Mouse (Mus musculus) kidney, adult 9 months (tissue): ENCODE results near the gene Fam83e.

Experiments
- DNase-seq: peaks from one replicate; pipeline ENCODE4 v3.0.0; 2022

Gene Fam83e

DNA sequence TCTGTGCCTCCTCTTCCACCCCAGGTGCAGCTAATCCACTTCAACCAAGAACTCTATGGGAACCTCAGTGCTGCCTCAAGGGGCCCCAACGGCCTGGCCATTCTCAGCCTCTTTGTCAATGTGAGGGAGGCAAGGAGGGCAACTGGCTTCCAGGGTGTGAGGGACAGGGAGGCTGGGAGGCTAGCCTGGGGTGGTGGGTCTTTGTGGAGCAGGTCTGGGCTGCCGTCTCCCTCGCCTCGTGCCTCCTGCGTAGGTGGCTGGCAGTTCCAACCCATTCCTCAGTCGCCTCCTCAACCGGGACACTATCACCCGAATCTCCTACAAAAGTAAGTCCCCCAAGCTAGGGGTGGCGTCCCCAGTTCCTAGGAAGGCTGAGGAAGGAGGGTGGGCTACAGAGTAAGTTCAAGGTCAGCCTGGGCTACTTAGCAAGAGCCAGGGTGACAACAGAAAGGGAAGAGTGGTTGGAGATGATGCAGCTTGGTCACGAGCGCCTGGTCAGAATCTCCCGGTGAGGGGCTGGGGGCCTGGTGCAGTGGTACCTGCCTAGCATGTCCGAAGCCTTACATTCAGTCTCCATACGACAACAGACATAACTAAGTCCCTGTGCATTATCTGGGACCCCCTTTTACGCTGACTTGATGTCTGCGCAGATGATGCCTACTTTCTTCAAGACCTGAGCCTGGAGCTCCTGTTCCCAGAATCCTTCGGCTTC lies 18.0 kb upstream of the Fam83e start:
- DNase-seq, result peak; percentile 45

DNA sequence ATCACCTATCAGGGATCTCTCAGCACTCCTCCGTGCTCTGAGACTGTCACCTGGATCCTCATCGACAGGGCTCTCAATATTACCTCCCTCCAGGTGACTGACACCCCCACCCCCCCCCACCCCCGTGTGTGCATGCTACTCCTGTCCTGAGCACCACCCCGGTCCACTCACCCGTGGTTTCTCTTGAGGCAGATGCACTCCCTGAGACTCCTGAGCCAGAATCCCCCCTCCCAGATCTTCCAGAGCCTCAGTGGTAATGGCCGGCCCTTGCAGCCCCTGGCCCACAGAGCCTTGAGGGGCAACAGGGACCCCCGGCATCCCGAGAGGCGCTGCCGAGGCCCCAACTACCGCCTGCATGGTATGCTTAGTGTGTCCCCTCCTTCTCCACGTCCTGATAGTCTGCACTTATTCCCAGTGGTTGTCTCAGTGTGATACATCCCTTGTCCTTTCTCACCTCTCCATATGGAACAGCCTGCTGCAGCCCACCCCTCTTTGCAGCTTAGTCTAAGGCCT lies 17.4 kb upstream of the Fam83e start:
- no peak for DNase-seq

DNA sequence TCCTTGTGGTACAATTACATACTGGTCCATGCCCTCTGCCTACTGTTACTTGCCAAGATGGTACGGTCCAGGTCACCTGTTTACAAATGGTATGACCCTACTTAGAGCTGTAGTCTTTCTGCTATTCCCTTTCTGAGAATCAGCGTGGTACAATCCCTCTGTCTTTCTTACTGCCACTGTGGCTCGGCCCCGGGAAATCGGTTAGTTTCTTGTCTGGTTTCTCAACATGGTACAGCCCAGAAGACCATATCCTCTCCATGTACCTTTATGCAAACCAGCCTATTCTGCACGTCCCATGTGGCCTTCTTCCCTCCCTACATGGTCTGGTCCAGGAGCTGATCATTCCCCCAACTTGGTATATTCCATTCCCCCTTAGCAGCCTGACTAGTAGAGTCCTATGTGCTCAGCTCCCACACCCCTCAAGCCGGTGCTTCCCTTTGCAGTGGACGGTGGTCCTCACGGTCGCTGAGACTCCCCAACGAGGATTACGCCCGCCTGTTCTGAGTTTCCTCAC lies 16.9 kb upstream of the Fam83e start:
- peak; percentile 95 for DNase-seq

DNA sequence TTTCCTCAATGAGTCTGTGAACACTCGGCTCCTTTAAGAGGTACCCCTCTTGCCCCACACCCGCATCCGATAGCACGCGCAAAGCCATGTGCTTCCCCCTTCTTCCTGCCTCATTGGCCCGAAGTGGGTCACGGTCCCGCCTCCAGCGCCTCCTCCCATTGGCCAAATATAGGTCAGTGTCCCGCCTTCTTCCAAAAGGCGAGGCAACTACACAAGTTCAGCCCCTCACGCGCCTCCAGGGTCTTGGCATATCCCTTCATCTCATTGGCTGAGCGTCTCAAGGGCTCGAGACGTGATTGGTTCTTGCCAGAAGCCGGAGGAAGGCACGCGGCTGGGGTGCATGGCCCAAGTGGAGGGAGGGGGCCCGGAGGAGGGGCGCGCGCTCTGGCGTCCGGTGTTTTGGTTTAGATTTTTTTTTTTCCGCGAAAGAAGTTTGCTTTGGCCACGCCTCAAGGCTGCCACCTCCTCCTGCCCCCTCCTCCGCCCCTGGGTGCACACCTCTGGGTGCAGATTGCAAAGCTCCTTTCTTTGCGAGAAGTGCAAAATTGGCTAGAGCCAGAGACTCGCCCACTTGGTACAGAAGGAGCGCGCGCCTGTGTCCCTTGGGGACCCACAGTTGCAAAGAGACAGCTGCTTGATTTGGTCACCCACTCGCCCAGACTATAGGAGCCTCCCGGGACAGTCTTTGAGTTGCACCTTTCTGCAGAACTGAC lies 16.1 kb upstream of the Fam83e start, which contains the start of gene Dbp:
Gene Dbp, plus strand, starts transcription at position 359 of the 713 bp plus-strand sequence.
- DNase-seq, result peak; percentile 100

DNA sequence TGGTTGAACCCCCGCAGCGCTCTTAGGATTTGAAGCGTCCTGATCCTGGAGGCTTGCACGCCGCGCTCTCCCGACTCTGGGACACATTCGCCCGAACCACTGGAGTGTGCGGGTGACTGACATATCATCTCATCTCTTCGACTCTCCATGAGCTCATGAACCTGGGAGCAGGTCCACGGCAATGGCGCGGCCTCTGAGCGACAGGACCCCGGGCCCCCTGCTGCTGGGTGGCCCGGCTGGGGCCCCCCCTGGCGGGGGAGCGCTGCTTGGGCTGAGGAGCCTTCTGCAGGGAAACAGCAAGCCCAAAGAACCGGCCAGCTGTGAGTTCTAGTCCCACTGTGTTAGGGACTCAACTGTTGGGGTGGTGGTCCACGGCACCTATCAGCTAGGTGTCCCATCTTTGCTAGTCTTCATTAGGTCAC lies 15.6 kb upstream of the Fam83e start:
- no peak for DNase-seq

DNA sequence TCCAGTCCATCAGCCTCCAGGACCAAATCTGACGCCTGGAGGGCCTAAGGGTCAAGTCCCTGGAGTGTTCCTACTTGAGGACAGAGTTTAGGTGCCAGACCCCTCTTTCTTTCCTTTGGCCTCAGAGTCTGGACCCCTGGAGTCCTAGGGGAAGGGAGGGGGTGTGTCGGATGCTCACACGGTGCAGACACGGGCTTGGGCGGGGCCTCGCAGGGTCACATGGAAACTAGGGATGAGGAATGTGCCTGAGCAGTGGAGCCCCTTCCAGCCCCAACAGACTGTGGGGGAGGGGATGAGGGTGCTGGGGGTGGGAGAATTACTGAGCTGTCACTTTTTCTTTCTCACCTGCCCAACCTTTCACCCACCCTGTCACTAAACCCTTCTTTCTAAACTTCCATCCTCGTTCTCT lies 15.1 kb upstream of the Fam83e start:
- peak; percentile 98 for DNase-seq

DNA sequence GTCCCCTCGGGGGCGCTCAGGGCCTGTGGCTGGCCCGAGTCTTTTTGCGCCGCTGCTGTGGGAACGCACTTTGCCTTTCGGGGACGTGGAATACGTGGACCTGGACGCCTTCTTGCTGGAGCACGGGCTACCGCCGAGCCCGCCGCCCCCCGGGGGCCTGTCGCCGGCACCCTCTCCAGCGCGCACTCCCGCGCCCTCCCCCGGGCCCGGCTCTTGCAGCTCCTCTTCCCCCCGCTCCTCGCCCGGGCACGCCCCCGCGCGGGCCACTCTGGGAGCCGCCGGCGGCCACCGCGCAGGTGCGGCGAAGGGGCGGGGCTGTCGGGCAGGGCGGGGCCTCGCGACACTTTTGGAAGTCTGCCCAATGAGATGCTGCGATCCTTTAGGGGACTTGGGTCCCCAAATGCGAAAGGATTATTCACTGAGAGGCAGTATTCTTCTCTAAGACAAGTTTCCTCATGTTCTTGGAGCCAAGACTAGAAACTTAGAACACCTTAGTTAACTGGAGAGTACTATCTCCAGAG lies 14.2 kb upstream of the Fam83e start:
- peak; percentile 93 for DNase-seq

DNA sequence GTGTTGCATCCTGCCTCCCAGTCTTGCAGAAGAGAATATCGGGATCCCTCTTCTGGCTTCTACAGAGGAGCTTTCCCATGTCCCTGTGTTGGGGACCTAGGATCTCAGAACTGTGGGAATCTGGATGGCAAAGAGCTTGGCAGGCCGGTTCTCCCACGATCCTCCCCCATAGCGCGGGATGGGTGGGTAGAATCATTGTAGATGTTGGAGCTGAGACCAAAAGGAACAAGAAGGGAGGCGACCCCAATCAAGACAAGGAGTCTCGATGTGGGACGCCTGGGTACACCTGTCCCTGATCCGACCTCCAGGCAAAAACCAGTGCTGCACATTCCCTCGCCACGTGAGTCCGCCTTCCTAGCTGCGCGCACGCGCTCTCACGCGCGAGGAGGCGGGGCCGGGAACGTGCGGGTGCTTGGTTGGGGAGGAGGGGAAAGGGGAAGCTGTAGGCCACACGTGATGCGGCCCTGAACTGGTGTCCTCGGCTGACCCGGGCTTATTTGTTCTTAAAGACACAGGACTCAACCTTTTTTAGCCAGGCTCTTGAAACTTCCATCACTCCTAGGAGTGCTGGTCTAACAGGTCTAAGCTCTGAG lies 13.5 kb upstream of the Fam83e start:
- peak; percentile 100 for DNase-seq

DNA sequence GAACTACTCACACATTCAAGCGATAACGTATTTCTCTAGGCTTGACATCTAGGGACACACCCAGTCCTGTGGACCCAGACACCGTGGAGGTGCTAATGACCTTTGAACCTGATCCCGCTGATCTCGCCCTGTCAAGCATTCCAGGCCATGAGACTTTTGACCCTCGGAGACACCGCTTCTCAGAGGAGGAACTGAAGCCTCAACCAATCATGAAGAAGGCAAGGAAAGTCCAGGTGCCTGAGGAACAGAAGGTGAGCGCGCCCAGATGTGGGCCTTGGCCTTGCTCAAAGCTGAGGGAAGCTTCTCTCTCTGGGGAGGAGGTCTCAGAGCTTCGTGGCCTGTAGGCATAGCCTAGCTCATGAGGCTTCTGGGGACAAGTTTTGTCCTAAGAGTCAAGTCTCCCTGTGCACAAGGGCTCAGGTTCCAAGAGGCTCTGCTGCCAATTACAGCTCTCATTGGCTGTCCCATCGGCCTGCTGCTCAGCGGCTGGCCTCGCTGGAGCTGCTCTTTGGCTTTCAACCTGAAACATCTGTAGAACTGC lies 12.7 kb upstream of the Fam83e start:
- peak; percentile 94 for DNase-seq

DNA sequence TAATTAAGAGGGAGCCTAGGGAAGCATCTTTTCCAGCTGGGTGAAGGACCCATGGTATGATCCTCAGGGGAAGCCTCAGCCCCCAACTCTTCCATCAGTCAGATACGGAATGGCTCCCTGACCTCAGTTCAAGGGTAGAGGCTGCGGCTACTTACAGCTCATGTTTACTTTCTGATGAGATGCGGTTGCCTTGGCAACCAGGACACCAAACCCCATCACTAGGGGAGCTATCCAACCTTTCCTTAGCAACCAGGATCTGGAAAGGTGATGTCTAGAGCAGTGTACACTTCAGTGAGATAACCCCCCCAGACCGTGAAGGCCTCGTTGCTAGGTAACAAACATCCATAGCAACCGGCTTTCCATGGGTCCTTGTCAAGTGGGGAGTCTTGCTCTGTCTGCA lies 12.0 kb upstream of the Fam83e start:
- peak; percentile 51 for DNase-seq

DNA sequence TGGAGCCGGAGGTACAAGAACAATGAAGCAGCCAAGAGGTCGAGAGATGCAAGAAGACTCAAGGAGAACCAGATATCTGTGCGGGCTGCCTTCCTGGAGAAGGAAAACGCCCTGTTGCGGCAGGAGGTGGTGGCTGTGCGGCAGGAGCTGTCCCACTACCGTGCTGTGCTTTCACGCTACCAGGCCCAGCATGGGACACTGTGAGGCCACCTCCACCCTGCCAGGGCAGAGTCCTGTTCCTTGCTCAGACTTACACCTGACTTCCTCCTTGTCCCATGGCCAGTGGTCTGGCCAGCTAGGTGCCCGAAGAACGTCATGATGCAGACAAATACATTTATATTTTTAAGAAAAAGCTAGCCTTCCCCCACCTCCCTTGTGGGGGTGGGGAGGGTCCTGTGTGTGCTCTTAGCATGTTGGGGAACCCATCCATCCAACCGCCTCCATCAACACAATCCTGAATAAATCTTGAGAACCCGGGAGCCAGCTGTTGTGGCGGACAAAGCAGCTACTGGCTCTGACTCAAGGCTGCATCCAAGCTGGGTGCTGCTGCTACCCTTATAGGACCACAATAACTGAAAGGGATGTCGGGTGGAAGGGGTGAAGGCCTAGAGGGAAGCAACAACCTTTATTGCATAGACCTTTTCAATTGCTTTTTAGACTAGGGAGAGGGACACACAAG lies 11.2 kb upstream of the Fam83e start:
- peak; percentile 52 for DNase-seq

DNA sequence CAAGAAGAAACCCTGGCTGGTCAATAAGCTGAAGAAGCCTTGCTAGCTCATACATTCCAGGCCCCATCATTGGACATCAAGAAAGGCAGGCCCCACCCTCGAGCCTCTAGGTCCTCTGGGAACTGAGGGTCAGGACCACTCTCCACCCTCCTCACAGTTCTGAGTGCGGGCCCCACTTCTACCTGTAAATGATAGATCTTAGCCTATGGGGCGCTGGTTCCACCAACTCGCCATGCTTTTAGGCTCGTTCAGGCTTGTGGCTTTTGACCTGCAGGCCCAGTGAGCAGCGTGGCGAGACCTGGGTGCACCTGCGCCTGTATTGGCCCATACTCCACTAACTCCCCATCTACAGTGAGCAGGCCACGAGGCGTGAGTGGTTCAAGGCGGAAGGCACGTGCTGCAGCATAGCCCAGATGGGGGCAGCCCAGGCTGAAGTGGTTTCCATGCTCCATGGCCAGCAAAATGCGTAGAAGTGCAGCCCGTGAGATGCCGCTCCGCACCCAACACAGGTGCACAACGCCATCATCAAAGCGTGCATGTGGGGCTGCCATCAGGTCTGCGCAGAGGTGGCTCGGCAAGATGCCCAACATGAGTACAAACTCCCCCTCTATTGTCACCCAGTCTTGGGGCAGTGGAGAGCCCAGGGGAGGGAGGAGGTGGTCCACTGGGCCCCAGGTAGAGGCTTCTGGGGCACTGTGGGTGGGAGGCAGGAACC lies 10.4 kb upstream of the Fam83e start:
- peak; percentile 68 for DNase-seq

DNA sequence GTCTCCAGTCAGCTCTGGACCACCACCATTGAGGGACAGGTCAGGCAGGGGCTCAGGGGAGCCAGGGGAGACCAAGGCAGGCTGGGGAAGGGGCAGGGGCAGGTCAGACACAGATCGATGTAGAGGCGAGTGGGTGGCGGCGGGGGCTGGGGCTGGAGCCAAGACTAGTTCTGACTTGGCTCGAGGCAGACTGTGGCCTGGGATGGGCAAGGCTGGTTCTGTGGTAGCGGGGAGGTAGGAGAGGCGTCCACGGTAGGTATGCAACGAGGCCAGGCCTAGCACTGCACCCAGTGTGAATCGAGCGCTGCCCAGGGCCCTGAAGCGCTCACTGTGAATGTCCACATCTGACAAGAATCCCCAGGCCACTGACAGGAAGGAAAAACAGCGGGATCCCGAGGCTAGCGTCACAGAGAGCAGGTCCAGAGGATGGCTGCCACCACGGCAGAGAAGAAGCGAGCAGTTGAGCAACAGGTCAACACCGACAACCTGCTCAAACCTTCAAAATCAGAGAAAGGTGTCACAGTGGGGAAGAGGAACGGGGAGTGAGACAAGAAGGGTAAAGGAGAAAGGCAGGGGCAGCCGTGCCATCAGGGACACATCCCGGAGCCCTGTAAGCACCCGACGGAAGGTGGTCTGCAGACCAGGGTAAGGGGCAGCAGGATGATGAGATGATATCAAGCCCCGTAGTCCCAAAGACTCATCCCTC lies 9.5 kb upstream of the Fam83e start:
- peak; percentile 66 for DNase-seq

DNA sequence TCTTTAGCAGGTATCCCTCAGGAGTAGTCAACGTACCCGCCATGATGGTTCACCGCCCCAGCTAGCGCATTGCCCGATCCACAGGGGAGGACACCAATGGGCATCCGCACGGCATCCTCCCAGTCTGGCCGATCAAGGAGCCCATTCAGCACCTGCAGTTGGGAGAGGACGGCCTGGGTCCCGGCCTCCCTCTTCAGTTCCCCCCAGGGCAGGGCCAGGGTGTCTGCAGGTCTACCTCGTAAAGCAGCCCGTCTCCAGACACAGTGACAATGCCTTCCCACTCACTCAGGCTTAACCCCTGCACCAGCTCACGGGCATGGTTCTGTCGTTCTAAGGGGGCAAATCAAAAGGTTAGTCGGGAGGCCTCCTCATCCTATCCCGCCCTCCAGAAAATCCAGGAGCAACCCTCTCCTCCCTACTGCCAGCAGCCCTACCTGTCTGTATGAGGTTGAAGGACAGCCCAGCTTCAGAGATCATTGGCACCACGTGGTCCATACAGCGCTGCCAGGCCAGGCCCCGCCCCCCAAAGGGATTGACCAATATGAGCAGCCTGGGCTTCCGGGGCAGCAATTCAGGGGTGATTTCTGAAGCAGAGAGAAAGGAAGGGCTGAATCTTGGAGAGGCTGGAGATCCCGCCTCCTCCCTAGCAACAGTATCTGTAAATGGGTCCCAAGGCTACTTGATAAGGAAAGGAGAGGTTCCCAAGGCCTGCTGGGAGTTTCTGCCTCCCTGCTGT lies 8.8 kb upstream of the Fam83e start:
- DNase-seq, result peak; percentile 97

DNA sequence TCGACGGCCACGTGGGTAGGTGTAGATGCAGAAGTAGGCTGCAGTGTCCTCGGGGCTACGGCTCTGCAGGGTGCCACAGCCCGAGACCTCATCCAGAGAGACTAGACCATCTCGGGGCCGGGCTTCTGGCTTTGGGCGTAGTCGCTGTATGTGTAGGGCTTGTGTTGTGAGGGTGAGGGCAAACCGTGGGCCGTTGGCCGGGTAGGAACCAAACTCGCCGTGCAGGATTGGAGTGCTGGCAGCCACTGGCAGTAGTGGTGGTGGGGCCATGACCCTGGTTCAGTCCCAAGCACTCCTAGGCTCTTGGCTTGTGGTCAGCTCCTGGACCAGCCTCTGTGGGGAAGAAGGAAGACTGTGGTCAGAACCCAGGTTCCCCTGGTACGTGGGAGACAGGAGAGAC lies 7.6 kb upstream of the Fam83e start:
- DNase-seq, result peak; percentile 54

DNA sequence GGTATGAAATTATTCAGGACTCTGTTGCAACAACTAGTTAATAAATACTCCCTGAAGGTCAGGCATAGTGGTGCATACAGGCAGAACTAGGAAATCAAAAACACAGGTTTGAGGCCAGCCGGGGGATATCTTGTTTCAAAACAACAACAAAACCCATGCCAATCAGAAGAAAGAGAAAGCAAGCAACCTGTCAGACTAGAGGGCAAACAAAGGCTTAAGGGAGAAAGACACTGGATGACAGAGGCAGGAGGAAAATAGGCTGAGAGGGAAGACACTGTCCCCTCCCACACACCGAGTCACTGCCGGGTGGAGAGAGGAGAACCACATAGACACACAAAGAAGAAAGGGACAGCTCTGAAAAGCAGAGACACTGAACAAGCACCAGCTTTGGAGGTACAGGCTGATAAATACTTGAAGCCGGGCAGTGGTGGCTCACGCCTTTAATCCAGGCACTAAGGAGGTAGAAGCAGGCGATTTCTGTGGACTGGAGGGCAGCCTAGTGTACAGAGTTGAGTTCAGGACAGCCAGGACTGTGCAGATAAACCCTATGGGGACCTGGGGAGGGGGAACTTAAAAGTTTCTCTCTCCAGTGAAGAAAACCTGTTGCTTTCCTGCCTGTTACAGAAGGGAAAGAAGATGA lies 7.0 kb upstream of the Fam83e start:
- DNase-seq, result peak; percentile 55

DNA sequence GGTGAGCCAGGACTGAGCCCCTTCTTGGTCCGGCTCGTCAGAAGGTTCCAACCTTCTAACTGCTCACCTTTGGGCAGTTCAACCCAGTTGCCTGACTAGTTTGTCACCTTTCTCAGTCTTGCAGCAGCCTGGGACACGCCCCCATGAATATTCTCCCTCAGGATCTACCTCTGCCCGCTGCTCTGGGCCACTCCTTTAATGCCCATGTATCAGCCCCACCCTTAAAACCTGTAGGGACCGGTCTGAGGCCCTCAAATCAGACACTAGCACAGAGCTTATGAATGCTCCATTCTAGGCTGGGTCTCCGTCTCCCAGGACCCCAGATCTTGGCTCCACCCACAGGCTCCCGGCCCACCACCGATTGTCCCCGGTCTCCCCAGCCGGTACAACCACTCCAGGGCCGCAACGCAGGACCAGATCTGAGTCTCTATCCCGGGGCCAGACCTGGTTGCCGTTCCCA lies 6.4 kb upstream of the Fam83e start:
- DNase-seq, result peak; percentile 79

DNA sequence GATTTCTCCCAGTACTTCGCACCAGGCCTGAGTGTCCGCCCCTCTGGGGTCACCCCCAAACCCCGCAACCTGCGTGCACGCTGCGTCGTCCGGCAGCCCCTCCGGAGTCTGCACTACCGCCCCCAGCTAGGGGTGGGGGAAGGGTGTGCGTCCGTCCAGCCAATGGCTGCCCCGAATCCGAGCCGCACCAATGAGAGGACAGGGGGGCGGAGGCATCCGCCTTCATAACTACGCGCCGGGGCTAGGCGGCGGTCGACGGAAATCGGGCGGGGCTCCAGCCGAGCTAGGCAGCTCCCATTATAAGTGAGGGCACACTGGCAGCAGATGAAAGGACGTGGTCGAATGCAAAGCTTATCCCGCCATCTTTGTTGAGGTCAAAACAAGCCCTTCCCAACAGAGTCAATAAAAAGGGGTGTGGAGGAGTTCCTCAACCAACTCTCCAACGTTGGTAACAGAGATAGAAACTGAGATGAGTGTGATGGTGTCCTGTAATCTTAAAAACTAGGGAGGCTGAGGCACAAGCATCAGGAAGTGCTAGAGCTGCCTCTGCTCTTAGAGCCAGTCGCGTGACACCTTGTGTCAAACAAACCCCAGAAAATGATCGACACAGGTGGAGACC lies 5.8 kb upstream of the Fam83e start, which contains the start of gene Rpl18:
Gene Rpl18, plus strand, starts transcription at position 368 of the 619 bp plus-strand sequence.
- DNase-seq, result peak; percentile 99
